Mouse (Mus musculus) retina, postnatal 7 days (tissue): ENCODE measurements around the gene Sema3f.

Source experiments
- DNase-seq: peaks from one replicate; pipeline ENCODE4 v3.0.0-alpha.2; 2012; ENCODE audit warnings: low read depth, low spot score

The Sema3f gene

GRCm38 (mm10) chr9:107709697-107710483 is at the start of gene Sema3f:
Sema3f (minus strand) TSS chr9:107710475.
- DNase-seq: peak; percentile 82

GRCm38 (mm10) chr9:107759593-107759992 is 49.3 kb upstream of the Sema3f start:
- no peak for DNase-seq

- DNase-seq: no peak
These were observed 40.1 kb upstream of the Sema3f start for GRCm38 (mm10) chr9:107750378-107750777.

GRCm38 (mm10) chr9:107748063-107748462 is 37.8 kb upstream of the Sema3f start:
- no peak for DNase-seq

GRCm38 (mm10) chr9:107747310-107747709 is 37.0 kb upstream of the Sema3f start:
- no peak for DNase-seq

GRCm38 (mm10) chr9:107746679-107747078 is 36.4 kb upstream of the Sema3f start:
- DNase-seq: no peak

GRCm38 (mm10) chr9:107744061-107744460 is 33.8 kb upstream of the Sema3f start:
- no peak for DNase-seq

GRCm38 (mm10) chr9:107738841-107739202 is 28.5 kb upstream of the Sema3f start:
- DNase-seq: no peak

- peak; percentile 80 for DNase-seq
These were observed 28.0 kb upstream of the Sema3f start for GRCm38 (mm10) chr9:107738020-107738840.

- DNase-seq: no peak
These were observed 25.9 kb upstream of the Sema3f start for GRCm38 (mm10) chr9:107736185-107736485.

GRCm38 (mm10) chr9:107735356-107736184 is 25.3 kb upstream of the Sema3f start:
- DNase-seq: peak; percentile 57

- no peak for DNase-seq
These were observed 24.3 kb upstream of the Sema3f start for GRCm38 (mm10) chr9:107734567-107734971.

GRCm38 (mm10) chr9:107729709-107730108 is 19.4 kb upstream of the Sema3f start:
- DNase-seq: no peak

GRCm38 (mm10) chr9:107728919-107729670 is 18.8 kb upstream of the Sema3f start:
- DNase-seq: no peak

- no peak for DNase-seq
These were observed 16.8 kb upstream of the Sema3f start for GRCm38 (mm10) chr9:107727041-107727440.

GRCm38 (mm10) chr9:107724796-107725195 is 14.5 kb upstream of the Sema3f start:
- DNase-seq: no peak

GRCm38 (mm10) chr9:107723794-107724531 is 13.7 kb upstream of the Sema3f start:
- DNase-seq: no peak

GRCm38 (mm10) chr9:107723292-107723691 is 13.0 kb upstream of the Sema3f start:
- no peak for DNase-seq

- no peak for DNase-seq
These were observed 8.7 kb upstream of the Sema3f start for GRCm38 (mm10) chr9:107718781-107719540.

GRCm38 (mm10) chr9:107716951-107717350 is 6.7 kb upstream of the Sema3f start:
- DNase-seq: no peak
